Mouse (Mus musculus): ENCODE data around the gene Palm3.

Palm3 gene

DNA sequence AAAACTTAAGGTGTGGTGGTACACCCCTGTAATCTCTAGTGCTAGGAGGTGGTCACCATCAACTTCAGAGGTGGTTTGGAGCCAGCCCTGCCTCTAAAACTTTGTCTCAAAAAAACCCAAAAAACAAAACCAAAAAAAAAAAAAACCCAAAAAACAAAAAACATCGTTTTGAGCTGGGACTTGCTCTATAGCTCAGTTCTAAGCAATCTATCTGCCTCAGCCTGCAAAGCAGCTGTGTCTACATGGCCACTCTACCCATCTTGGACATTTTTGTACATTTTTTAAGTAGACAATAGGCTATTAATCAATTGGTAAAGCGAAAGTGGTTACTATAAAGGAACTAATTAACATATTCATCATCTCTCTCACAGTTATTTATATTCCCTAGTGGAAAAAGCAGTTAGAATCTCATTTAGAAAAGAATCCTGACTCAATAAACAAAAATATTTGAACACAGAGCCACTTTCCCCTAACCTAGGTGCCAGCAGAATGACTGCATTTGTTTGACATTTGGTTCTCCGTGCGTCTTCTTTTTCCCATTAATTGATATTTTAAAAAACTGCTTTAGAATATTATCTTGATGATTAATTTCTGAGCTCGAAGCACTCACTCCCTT lies 44.3 kb downstream of the Palm3 start:
- in situ Hi-C loops (cut with MboI, MseI), result no loop called here

- in situ Hi-C loops (cut with MboI, MseI), result no loop called here
These were observed 45.1 kb downstream of the Palm3 start, which contains the start of gene Rfx1 for GRCm38 (mm10) chr8:84066291-84066930. TSS of gene Rfx1 (plus strand) at chr8:84066834.

DNA sequence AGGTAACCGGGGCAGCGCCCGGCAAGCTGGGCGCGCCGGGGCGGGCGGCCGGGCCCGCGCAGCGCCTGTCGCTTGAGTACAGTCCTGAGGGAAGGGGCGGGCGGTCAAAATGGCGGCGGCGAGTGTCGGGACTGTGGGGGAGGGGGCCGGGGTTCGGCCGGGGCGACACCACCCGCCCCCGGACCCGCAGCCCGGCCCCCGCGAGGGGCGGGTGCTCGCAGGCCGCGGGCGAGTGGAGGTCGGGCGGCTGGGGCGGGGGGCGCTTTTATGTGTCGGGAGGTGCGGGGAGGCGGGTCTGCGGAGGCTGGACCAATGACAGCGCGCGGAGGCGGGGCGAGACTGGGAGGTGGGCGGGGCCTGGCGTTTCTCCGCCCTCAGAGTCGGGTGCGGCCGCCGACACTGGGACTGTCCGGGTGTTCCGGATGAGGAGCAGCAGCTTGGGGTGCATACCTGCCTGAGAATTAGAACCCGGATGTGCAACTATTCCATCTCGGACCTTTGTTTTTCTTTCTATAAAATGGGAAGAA lies 45.8 kb downstream of the Palm3 start:
- in situ Hi-C loops (cut with MboI, MseI), result no loop called here

GRCm38 (mm10) chr8:84067911-84068310 lies 46.6 kb downstream of the Palm3 start:
- in situ Hi-C loops (cut with MboI, MseI), result no loop called here

- in situ Hi-C loops (cut with MboI, MseI), result no loop called here
These were observed 47.2 kb downstream of the Palm3 start for GRCm38 (mm10) chr8:84068316-84069035.

GRCm38 (mm10) chr8:84069169-84069568 lies 47.9 kb downstream of the Palm3 start:
- in situ Hi-C loops (cut with MboI, MseI), result no loop called here

- in situ Hi-C loops (cut with MboI, MseI), result no loop called here
These were observed 48.5 kb downstream of the Palm3 start for GRCm38 (mm10) chr8:84069750-84070149.

GRCm38 (mm10) chr8:84070241-84070640 lies 49.0 kb downstream of the Palm3 start:
- in situ Hi-C loops (cut with MboI, MseI), result no loop called here

- in situ Hi-C loops (cut with MboI, MseI), result no loop called here
These were observed 49.4 kb downstream of the Palm3 start for GRCm38 (mm10) chr8:84070667-84071066.

GRCm38 (mm10) chr8:84071921-84072320 lies 50.6 kb downstream of the Palm3 start:
- in situ Hi-C loops (cut with MboI, MseI), result no loop called here

DNA sequence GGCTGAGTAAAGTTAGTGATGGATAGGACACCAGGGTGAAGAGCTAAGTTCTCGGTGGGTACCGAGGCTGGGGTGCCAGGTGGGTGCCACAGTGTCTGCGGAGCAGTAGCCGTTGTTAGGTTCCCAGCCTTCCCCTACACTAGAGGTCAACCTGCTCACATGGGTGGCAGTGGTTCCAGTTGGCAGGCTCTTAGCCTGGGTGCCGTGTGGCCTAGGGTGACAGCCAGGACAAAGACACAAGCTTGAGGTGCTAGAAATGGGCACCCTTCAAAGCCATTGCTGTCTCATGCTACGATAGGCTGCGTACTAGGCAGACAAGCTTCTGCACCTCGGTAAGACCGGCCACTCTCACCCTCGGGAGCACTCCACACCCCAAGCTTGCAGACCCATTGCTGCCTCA lies 51.0 kb downstream of the Palm3 start:
- in situ Hi-C loops (cut with MboI, MseI), result no loop called here

DNA sequence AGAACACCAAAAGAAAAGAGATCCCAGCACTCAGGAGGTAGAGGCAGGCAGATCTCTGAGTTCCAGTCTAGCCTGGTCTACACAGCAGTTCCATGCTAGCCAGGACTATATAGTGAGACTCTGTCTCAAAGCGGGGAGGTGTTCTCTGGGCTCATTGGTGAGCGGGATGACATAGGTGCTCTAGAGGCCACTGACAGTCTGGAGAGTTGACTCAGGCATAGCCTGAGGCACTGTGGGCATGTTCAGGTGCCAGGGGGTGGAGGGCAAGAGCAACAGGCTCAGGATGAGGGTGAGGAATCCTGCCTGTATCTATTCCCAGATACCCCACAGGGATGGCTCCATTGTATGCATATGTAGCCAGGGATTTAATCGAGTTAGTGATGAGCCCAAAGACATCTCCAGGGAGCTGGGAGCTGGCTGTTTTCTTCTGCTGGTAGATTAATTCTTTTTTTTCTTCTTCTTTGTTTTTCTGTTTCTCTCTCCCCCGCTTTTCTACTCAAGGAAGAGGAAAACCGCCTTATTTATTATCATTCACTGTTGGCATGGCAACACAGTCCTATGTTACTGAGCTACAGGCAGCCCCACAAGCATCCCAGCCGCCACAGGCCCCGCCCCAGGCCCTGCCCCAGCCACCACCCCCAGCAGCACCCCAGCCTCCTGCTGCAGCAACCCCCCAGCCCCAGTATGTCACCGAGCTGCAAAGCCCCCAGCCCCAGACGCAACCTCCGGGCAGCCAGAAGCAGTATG lies 52.1 kb downstream of the Palm3 start:
- in situ Hi-C loops (cut with MboI, MseI), result no loop called here

- in situ Hi-C loops (cut with MboI, MseI), result no loop called here
These were observed 55.1 kb downstream of the Palm3 start for GRCm38 (mm10) chr8:84076412-84076811.

DNA sequence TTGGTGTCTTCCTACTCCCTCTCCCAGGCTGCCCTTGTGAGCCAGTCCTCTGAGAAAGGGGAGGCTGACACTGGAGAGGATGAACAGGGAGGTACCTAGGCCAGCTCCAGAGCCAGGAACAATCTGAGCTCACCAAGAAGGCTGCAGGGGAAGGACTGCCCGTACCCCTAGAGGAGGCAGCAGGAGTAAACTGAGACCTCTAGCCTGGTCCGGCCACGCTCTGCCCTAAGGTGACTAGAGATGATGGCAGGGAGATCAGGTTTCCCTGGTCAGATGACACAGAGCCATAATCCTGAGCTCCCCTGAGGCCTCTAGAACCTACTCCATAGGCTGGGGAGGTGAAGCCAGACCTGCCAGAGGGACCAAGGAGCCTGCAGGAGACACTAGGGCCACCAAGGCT lies 55.6 kb downstream of the Palm3 start:
- in situ Hi-C loops (cut with MboI, MseI), result no loop called here

DNA sequence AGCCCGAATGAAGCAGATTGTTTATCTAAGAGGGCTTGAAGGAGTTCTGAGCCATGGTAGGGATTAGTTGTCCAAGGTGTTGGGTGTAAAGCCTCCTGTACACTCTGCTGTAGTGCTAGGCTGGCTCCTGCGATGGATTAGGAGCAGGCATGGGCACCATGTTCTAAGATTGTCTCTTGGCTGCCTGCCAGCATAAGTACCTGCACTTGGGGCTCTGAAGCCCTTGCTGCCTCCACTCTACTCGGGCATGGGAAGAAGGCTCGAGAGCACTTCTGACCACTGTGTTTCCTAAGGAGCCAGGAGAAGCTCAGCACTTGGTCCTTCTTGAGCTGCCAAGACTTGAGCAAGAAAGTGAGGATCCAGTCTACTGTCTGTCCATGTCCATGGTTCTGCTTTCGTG lies 57.9 kb downstream of the Palm3 start:
- in situ Hi-C loops (cut with MboI, MseI), result no loop called here

All from regulatory T cell (primary cell).